Mouse (Mus musculus): Measurements from ENCODE around the gene Gm28230. TPM values are rescaled to one million over a fixed set of nuclear protein-coding genes. Genes with fewer than 3 reads are reported as not detected.

The Gm28230 gene
- polyA plus RNA-seq, 1 experiment from 2014 or later, result 0.10 TPM

DNA sequence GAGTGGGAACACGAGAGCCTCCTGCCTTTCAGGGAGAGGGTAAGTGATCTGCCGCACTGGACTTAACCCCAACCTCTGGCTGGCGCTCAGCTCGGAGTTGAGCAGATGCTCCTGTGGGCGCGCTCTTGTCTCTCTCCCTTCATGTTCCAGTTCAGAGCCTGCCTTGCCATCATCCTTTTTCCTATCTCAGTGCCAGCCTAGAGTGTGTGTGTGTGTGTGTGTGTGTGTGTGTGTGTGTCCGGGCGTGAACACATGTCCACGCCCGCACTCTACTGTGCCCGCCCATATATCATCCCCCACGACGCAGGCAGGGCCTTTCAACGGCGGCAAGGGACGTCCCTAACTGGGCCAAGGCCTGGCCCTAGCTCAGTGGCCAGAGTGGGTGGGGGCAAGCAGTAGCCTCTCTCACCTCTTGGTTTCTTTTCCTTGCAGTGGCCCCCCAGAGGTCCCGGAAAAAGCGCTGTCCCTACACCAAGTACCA lies 43.0 kb upstream of the Gm28230 start:
- peaks cover 96% of the 10 kb centered on the region for H3K27me3 ChIP-seq (ENCODE audit: control insufficient read depth, insufficient read depth, low read length)
- no peak overlapping the region for H3K27ac ChIP-seq (ENCODE audit: low read depth, low read length)
- H3K36me3 ChIP-seq (ENCODE audit: control insufficient read depth, insufficient read depth, low read length), result no peaks in the 10 kb centered on the region
- no peak overlapping the region for H3K9ac ChIP-seq (ENCODE audit: low read depth, low read length)
- no peak overlapping the region for H3K4me3 ChIP-seq (ENCODE audit: low read depth, low read length)
- no peaks in the 10 kb centered on the region for H3K9me3 ChIP-seq (replicated peaks; ENCODE audit: control insufficient read depth, low read length)
- under 1% methylated on average over 18 of the region's 18 CpGs for WGBS (ENCODE audit: insufficient replicate concordance)
- H3K4me1 ChIP-seq (ENCODE audit: control insufficient read depth, insufficient read depth, low read length), result no peaks in the 10 kb centered on the region
- H3K4me2 ChIP-seq, result no peak overlapping the region
- no peak for ATAC-seq (replicated peaks; ENCODE audit: insufficient number of reproducible peaks, low FRiP score, low TSS enrichment)

DNA sequence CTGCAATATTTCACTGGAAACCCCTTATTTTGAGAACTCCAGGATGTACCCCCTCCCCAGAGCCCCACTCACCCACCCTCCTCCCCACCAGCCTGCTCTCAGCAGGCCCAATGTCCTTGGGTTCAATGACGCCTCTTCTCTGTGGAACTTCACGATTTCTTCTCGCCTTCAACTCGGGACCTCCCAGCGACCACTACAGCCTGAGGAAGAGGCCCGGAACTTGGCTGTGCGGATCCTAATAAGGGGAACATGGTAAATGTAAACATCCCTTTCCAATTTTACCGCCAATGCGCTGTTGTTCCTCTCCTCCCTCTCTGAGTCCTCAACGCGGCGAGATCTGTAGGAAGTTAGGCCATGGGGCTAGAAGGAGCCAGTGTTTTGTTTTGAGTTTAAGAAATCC lies 42.4 kb upstream of the Gm28230 start:
- H3K4me1 ChIP-seq (ENCODE audit: control insufficient read depth, insufficient read depth, low read length), result no peaks in the 10 kb centered on the region
- no peaks in the 10 kb centered on the region for H3K9me3 ChIP-seq (replicated peaks; ENCODE audit: control insufficient read depth, low read length)
- ATAC-seq (replicated peaks; ENCODE audit: insufficient number of reproducible peaks, low FRiP score, low TSS enrichment), result no peak
- no peaks in the 10 kb centered on the region for H3K36me3 ChIP-seq (ENCODE audit: control insufficient read depth, insufficient read depth, low read length)
- H3K27ac ChIP-seq (ENCODE audit: low read depth, low read length), result no peak overlapping the region
- no peak overlapping the region for H3K4me3 ChIP-seq (ENCODE audit: low read depth, low read length)
- H3K9ac ChIP-seq (ENCODE audit: low read depth, low read length), result no peak overlapping the region
- H3K27me3 ChIP-seq (ENCODE audit: control insufficient read depth, insufficient read depth, low read length), result peaks cover 96% of the 10 kb centered on the region
- 3% methylated on average over 12 of the region's 12 CpGs for WGBS (ENCODE audit: insufficient replicate concordance)
- H3K4me2 ChIP-seq, result no peak overlapping the region

DNA sequence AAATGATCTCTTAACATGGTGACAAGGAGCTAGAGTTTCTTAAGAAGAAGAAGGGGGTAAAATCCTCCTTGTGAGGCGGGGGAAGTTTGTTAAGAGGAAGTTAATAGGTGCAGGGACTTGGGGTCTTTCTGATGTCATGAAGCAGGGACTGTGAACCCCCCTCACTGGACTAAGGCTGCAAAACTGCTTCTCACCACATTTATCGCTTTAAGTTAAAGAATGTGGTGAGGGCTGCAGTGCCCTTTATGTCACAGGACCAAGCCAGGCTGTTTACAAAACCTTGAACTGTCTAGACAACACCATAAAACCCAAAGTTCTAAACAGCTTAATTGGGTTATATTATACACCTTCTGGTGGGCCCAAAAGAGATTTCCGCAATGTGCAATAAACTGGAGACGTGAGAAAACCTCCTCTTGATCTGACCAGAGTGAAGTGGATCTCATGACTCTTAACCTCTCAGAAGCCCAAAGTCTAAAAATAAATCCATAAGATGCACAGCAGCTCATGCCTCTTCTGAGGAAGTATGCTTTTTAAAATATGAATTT lies 41.4 kb upstream of the Gm28230 start:
- Histone ChIP-seq H3K4me1 (ENCODE audit: control insufficient read depth, insufficient read depth, low read length) (no peaks in the 10 kb centered on the region), H3K36me3 (ENCODE audit: control insufficient read depth, insufficient read depth, low read length) (no peaks in the 10 kb centered on the region), H3K27me3 (ENCODE audit: control insufficient read depth, insufficient read depth, low read length) (peaks cover 96% of the 10 kb centered on the region), H3K4me2 (no peak overlapping the region), H3K4me3 (ENCODE audit: low read depth, low read length) (no peak overlapping the region), H3K9ac (ENCODE audit: low read depth, low read length) (no peak overlapping the region), H3K27ac (ENCODE audit: low read depth, low read length) (no peak overlapping the region), H3K9me3 (replicated peaks; ENCODE audit: control insufficient read depth, low read length) (no peaks in the 10 kb centered on the region)
- 13% methylated on average over 4 of the region's 4 CpGs for WGBS (ENCODE audit: insufficient replicate concordance)
- no peak for ATAC-seq (replicated peaks; ENCODE audit: insufficient number of reproducible peaks, low FRiP score, low TSS enrichment)

DNA sequence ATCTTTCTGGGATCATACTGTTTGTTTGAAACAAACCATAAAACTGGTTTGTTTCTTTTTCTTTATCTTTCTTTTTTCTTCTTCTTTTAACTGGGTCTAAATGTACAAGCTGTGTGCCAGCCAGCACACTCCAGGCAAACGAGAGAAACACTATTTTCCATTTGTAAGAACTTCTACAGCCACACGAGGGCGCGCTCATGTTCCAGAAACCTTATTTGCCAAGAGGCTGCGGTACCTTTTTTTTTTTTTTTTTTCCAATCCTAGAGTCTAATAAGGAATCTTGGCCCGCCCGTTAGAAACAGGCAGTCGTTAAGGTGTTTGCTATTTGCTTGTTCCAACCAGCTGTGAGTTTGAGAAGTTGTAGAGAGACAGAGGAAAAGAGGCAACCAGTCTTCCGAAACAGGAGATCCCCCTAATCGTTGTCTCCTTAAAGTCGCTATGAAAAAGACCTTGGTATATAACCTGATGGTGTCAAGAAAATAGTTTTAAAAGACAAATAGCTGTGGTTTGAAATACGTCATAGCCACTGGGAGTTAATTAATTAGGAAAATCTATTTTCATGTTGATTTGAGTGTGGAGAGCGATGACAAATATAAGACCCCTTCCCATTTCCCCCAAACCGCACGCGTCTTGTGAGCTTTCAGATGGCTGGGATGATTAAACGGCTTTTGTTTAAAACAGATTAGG lies 40.1 kb upstream of the Gm28230 start:
- Histone ChIP-seq H3K4me3 (ENCODE audit: low read depth, low read length) (no peak overlapping the region), H3K27ac (ENCODE audit: low read depth, low read length) (no peak overlapping the region), H3K36me3 (ENCODE audit: control insufficient read depth, insufficient read depth, low read length) (no peaks in the 10 kb centered on the region), H3K27me3 (ENCODE audit: control insufficient read depth, insufficient read depth, low read length) (peaks cover 92% of the 10 kb centered on the region), H3K4me1 (ENCODE audit: control insufficient read depth, insufficient read depth, low read length) (peaks cover 4% of the 10 kb centered on the region), H3K4me2 (no peak overlapping the region), H3K9ac (ENCODE audit: low read depth, low read length) (no peak overlapping the region), H3K9me3 (replicated peaks; ENCODE audit: control insufficient read depth, low read length) (no peaks in the 10 kb centered on the region)
- no peak for ATAC-seq (replicated peaks; ENCODE audit: insufficient number of reproducible peaks, low FRiP score, low TSS enrichment)
- WGBS (ENCODE audit: insufficient replicate concordance), result 5% methylated on average over 17 of the region's 17 CpGs

DNA sequence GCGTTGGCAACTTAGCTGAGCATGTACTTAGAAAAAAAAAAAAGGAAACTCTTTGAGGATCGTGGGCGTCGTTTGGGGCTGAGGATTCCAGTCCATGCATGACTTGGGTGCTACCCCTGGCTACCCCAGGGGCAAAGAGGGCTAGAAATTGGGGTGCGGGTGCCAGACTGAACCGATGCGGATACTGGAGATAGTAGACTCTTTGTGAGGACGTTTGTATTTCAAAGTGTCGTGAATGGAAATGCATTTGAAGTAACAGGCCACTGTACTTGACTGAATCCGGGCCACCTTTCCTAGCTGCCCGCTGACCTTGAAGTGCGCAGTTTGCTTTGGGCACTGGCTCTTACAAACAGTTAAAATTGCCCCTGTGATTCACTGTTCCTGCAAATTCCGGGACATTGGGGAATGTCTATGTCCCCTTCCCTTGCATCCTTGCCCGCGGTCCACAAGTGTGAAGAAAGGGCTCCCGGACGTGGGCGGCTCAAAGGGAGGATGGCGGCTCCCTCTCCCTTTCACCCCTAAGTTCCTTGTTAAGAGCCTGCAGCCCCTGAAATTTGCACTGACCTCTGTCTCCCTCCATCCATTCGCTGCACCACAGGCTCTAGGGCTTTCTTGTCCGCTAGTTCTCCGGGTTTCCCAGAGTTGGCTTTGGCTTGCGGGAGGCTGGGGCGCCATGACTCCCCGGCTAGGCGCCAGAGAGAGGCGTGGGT lies 39.4 kb upstream of the Gm28230 start:
- WGBS (ENCODE audit: insufficient replicate concordance), result under 1% methylated on average over 27 of the region's 27 CpGs
- Histone ChIP-seq H3K36me3 (ENCODE audit: control insufficient read depth, insufficient read depth, low read length) (no peaks in the 10 kb centered on the region), H3K4me3 (ENCODE audit: low read depth, low read length) (no peak overlapping the region), H3K4me1 (ENCODE audit: control insufficient read depth, insufficient read depth, low read length) (peaks cover 6% of the 10 kb centered on the region), H3K27me3 (ENCODE audit: control insufficient read depth, insufficient read depth, low read length) (peaks cover 92% of the 10 kb centered on the region), H3K4me2 (no peak overlapping the region), H3K27ac (ENCODE audit: low read depth, low read length) (no peak overlapping the region), H3K9me3 (replicated peaks; ENCODE audit: control insufficient read depth, low read length) (no peaks in the 10 kb centered on the region), H3K9ac (ENCODE audit: low read depth, low read length) (no peak overlapping the region)
- ATAC-seq (replicated peaks; ENCODE audit: insufficient number of reproducible peaks, low FRiP score, low TSS enrichment), result no peak

DNA sequence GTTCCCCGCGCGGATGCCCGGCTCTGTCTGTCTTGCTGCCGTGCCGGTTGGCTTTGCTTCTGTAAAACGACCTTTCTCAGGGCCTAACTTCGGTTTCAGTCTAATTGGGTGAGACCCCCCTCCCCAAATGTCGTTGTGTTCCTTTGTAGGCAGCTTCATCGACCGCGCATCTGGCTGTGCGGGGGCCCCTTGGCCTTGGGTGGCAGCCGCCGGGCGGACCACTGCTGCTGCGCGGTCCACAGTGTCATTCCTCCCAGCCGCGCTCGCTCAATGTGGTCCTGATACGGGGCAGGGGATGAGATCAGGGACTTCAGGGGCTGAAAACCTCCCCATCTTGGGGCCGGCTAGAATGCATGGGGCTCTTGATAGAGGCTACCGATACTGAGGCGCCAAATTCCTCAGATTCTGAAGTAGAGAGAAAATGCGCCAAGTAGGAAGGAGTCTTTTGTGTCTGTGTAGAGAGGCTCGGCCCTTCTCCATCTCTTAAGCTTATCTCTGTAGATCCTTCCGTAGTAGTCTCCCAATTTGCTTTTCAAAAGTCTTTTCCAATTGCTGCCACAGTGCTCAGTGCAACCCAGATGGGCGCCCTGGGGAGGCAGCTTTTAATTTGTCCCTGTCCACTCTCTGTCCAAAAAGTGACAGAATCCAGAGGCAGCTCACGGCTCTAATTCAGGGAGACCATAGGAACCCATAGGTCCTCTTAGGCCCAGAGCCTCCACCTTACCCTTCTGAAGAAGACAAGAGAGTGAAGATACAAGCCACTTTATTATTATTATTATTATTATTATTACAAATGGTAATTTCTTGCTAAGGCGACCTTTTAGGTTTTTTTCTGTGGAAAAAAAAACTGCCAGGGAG lies 38.6 kb upstream of the Gm28230 start:
- Histone ChIP-seq H3K4me3 (ENCODE audit: low read depth, low read length) (no peak overlapping the region), H3K36me3 (ENCODE audit: control insufficient read depth, insufficient read depth, low read length) (no peaks in the 10 kb centered on the region), H3K27me3 (ENCODE audit: control insufficient read depth, insufficient read depth, low read length) (peaks cover 90% of the 10 kb centered on the region), H3K4me2 (no peak overlapping the region), H3K4me1 (ENCODE audit: control insufficient read depth, insufficient read depth, low read length) (peaks cover 6% of the 10 kb centered on the region), H3K27ac (ENCODE audit: low read depth, low read length) (no peak overlapping the region), H3K9me3 (replicated peaks; ENCODE audit: control insufficient read depth, low read length) (no peaks in the 10 kb centered on the region), H3K9ac (ENCODE audit: low read depth, low read length) (no peak overlapping the region)
- 1% methylated on average over 31 of the region's 31 CpGs for WGBS (ENCODE audit: insufficient replicate concordance)
- ATAC-seq (replicated peaks; ENCODE audit: insufficient number of reproducible peaks, low FRiP score, low TSS enrichment), result no peak

DNA sequence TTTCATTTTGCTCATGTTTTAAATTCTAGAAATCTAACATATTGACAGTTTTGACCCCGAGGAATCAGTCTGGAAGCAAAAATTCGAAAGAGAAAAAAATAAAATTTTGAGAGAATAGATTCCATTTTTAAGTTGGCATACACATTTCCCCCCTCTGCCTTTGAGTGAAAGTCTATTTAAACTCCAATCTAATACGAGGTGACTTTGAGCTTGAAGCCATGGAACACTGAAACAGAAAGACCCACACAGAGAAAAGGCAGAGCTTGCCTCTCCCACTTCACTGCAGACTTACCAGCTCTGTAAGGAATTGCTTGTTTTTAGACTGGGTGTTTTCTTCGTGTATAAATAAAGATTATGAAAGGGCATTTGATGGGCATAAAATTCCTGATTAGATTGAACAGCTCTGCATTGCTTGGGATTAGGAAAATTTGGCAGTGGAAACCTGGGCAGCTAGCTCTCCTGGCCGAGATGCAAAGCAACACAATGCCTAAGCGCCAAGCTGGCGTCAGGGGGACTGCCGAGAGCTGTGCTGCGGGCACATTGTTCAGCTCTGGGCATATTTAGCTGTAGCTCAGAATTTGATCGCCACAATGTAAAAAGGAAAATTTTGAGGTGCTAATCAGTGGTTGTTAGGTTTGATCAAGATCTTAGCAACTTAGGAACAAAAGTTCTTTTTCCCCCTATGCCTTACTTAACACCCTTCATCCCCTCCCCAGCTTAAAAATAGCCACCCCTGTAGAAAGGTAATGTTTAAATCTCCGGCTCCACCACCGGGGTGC lies 37.5 kb upstream of the Gm28230 start:
- Histone ChIP-seq H3K4me3 (ENCODE audit: low read depth, low read length) (no peak overlapping the region), H3K4me1 (ENCODE audit: control insufficient read depth, insufficient read depth, low read length) (peaks cover 6% of the 10 kb centered on the region), H3K27me3 (ENCODE audit: control insufficient read depth, insufficient read depth, low read length) (peaks cover 90% of the 10 kb centered on the region), H3K9me3 (replicated peaks; ENCODE audit: control insufficient read depth, low read length) (no peaks in the 10 kb centered on the region), H3K9ac (ENCODE audit: low read depth, low read length) (no peak overlapping the region), H3K27ac (ENCODE audit: low read depth, low read length) (no peak overlapping the region), H3K36me3 (ENCODE audit: control insufficient read depth, insufficient read depth, low read length) (no peaks in the 10 kb centered on the region), H3K4me2 (no peak overlapping the region)
- whole genome bisulfite sequencing (ENCODE audit: insufficient replicate concordance), result 3% methylated on average over 12 of the region's 12 CpGs
- no peak for ATAC-seq (replicated peaks; ENCODE audit: insufficient number of reproducible peaks, low FRiP score, low TSS enrichment)
